Mouse (Mus musculus): Measurements from ENCODE around the gene Ggact. TPM values are rescaled to one million over a fixed set of nuclear protein-coding genes. Genes with fewer than 3 reads are reported as not detected.

Ggact gene
- polyA plus RNA-seq, 1 experiment from 2014 or later: 48.5 TPM

GRCm38 (mm10) chr14:122901715-122902114 is 11.8 kb downstream of the Ggact start:
- no peak for TF ChIP-seq CTCF (IDR thresholded peaks at IDR 0.05)
- H3K27me3 ChIP-seq: no peaks in the 10 kb centered on the region
- DNase-seq (ENCODE audit: low read depth, low spot score) (no peak), ATAC-seq (no peak)
- CTCF ChIA-PET: interaction anchor here (1.0 to 4.4 kb wide), 4 partner anchors 18 to 678 kb away, joined by 3 to 25 read pairs (median 4); no protein-coding TSS in a partner anchor
- POLR2A ChIA-PET: interaction anchor here (1.2 kb wide), 1 partner anchor 10 kb away, joined by 3 read pairs; no protein-coding TSS in a partner anchor
- in situ Hi-C loops (cut with MboI; ENCODE audit: low pct_unique_long_range_greater_than_20kb): no loop called here

- in situ Hi-C loops (cut with MboI; ENCODE audit: low pct_unique_long_range_greater_than_20kb): no loop called here
- TF ChIP-seq CTCF (IDR thresholded peaks at IDR 0.05): peak; percentile 46
- no peak for DNase-seq (ENCODE audit: low read depth, low spot score)
- ChIA-PET POLR2A (no interaction called here), CTCF (interaction anchor here (1.1 to 4.4 kb wide), 5 partner anchors 11 to 678 kb away, joined by 3 to 25 read pairs (median 4); no protein-coding TSS in a partner anchor)
- no peaks in the 10 kb centered on the region for H3K27me3 ChIP-seq
- ATAC-seq: no peak
Measured at GRCm38 (mm10) chr14:122901177-122901576, 12.4 kb downstream of the Ggact start.

GRCm38 (mm10) chr14:122900679-122901078 is 12.9 kb downstream of the Ggact start:
- ChIA-PET POLR2A (no interaction called here), CTCF (interaction anchor here (1.1 to 4.4 kb wide), 5 partner anchors 11 to 677 kb away, joined by 3 to 25 read pairs (median 4); no protein-coding TSS in a partner anchor)
- no peak for DNase-seq (ENCODE audit: low read depth, low spot score)
- no peak for ATAC-seq
- in situ Hi-C loops (cut with MboI; ENCODE audit: low pct_unique_long_range_greater_than_20kb): no loop called here
- H3K27me3 ChIP-seq: no peaks in the 10 kb centered on the region
- no peak for TF ChIP-seq CTCF (IDR thresholded peaks at IDR 0.05)

- in situ Hi-C loops (cut with MboI; ENCODE audit: low pct_unique_long_range_greater_than_20kb): no loop called here
- TF ChIP-seq CTCF (IDR thresholded peaks at IDR 0.05): no peak
- H3K27me3 ChIP-seq: no peaks in the 10 kb centered on the region
- no peak for DNase-seq (ENCODE audit: low read depth, low spot score)
- POLR2A ChIA-PET: no interaction called here
- no peak for ATAC-seq
- CTCF ChIA-PET: interaction anchor here (1.3 kb wide), 1 partner anchor 22 kb away, joined by 4 read pairs; no protein-coding TSS in a partner anchor
Measured at GRCm38 (mm10) chr14:122898550-122898949, 15.0 kb downstream of the Ggact start.

- no peaks in the 10 kb centered on the region for H3K27me3 ChIP-seq
- ChIA-PET CTCF (no interaction called here), POLR2A (no interaction called here)
- DNase-seq (ENCODE audit: low read depth, low spot score): no peak
- TF ChIP-seq CTCF (IDR thresholded peaks at IDR 0.05): no peak
- no peak for ATAC-seq
- in situ Hi-C loops (cut with MboI; ENCODE audit: low pct_unique_long_range_greater_than_20kb): no loop called here
Measured at GRCm38 (mm10) chr14:122896106-122896505, 17.5 kb downstream of the Ggact start.

- ATAC-seq (no peak), DNase-seq (ENCODE audit: low read depth, low spot score) (no peak)
- no peaks in the 10 kb centered on the region for H3K27me3 ChIP-seq
- CTCF ChIA-PET: interaction anchor here (0.6 kb wide), 1 partner anchor 348 kb away, joined by 3 read pairs; no protein-coding TSS in a partner anchor
- POLR2A ChIA-PET: no interaction called here
- in situ Hi-C loops (cut with MboI; ENCODE audit: low pct_unique_long_range_greater_than_20kb): no loop called here
- no peak for TF ChIP-seq CTCF (IDR thresholded peaks at IDR 0.05)
Measured at GRCm38 (mm10) chr14:122891470-122891968, 22.0 kb downstream of the Ggact start.

- no peak for TF ChIP-seq CTCF (IDR thresholded peaks at IDR 0.05)
- POLR2A ChIA-PET: no interaction called here
- CTCF ChIA-PET: interaction anchor here (1.0 kb wide), 1 partner anchor 13 kb away, joined by 3 read pairs; no protein-coding TSS in a partner anchor
- ATAC-seq (no peak), DNase-seq (ENCODE audit: low read depth, low spot score) (no peak)
- no peaks in the 10 kb centered on the region for H3K27me3 ChIP-seq
- in situ Hi-C loops (cut with MboI; ENCODE audit: low pct_unique_long_range_greater_than_20kb): no loop called here
Measured at GRCm38 (mm10) chr14:122888480-122888872, 25.1 kb downstream of the Ggact start.

GRCm38 (mm10) chr14:122887702-122888479 is 25.7 kb downstream of the Ggact start:
- ATAC-seq: no peak

GRCm38 (mm10) chr14:122887278-122887677 is 26.3 kb downstream of the Ggact start:
- ChIA-PET CTCF (interaction anchor here (1.0 kb wide), 1 partner anchor 11 kb away, joined by 3 read pairs; no protein-coding TSS in a partner anchor), POLR2A (no interaction called here)
- no peak for DNase-seq (ENCODE audit: low read depth, low spot score)
- in situ Hi-C loops (cut with MboI; ENCODE audit: low pct_unique_long_range_greater_than_20kb): no loop called here
- no peak for TF ChIP-seq CTCF (IDR thresholded peaks at IDR 0.05)
- ATAC-seq: no peak
- H3K27me3 ChIP-seq: no peaks in the 10 kb centered on the region

More at GRCm38 (mm10) chr14:122887702-122888479, 25.7 kb downstream of the Ggact start:
- POLR2A ChIA-PET: no interaction called here
- CTCF ChIA-PET: interaction anchor here (1.0 kb wide), 1 partner anchor 12 kb away, joined by 3 read pairs; no protein-coding TSS in a partner anchor
- in situ Hi-C loops (cut with MboI; ENCODE audit: low pct_unique_long_range_greater_than_20kb): no loop called here
- TF ChIP-seq CTCF (IDR thresholded peaks at IDR 0.05): no peak
- no peaks in the 10 kb centered on the region for H3K27me3 ChIP-seq
- no peak for DNase-seq (ENCODE audit: low read depth, low spot score)

GRCm38 (mm10) chr14:122885893-122886292 is 27.7 kb downstream of the Ggact start:
- DNase-seq (ENCODE audit: low read depth, low spot score): no peak
- in situ Hi-C loops (cut with MboI; ENCODE audit: low pct_unique_long_range_greater_than_20kb): no loop called here
- no peak for TF ChIP-seq CTCF (IDR thresholded peaks at IDR 0.05)
- POLR2A ChIA-PET: interaction anchor here (1.1 kb wide), 1 partner anchor 26 kb away, joined by 3 read pairs; no protein-coding TSS in a partner anchor
- ATAC-seq: no peak
- CTCF ChIA-PET: interaction anchor here (1.4 kb wide), 1 partner anchor 354 kb away, joined by 4 read pairs; no protein-coding TSS in a partner anchor
- H3K27me3 ChIP-seq: no peaks in the 10 kb centered on the region
